Mouse (Mus musculus): ENCODE results near the gene Papss2. TPM values are rescaled to one million over a fixed set of nuclear protein-coding genes. Genes with fewer than 3 reads are reported as not detected.
A peak's percentile ranks its signal among the peaks of the same experiment; 100 is the strongest.

The Papss2 gene
- polyA plus RNA-seq, 1 experiment from 2014 or later, result 26.6 TPM

GRCm38 (mm10) chr19:32712588-32713042, 117.0 kb downstream of the Papss2 start:
- H3K27me3 ChIP-seq (replicated peaks; ENCODE audit: control insufficient read depth, insufficient read depth, low read length), result no peaks in the 10 kb centered on the region
- H3K4me2 ChIP-seq (ENCODE audit: low read depth, low read length), result peak overlapping the region; percentile 73
- peak overlapping the region; percentile 84 for H3K9ac ChIP-seq (ENCODE audit: low read depth, low read length)
- DNase-seq (ENCODE audit: low spot score) (peak; percentile 88), ATAC-seq (ENCODE audit: low read depth) (peak; percentile 92)
- peak overlapping the region; percentile 71 for H3K27ac ChIP-seq (replicated peaks; ENCODE audit: low read depth, low read length)
- no peaks in the 10 kb centered on the region for H3K36me3 ChIP-seq (ENCODE audit: control insufficient read depth, insufficient read depth, low read length)
- 0 out of 2 replicates have a peak, but pooled peaks cover 3% of the 10 kb centered on the region for H3K4me1 ChIP-seq (ENCODE audit: control insufficient read depth, insufficient read depth, low read length)
- H3K4me3 ChIP-seq (ENCODE audit: low read depth, low read length), result peak overlapping the region; percentile 82
- WGBS, result under 1% methylated on average over 11 of the region's 11 CpGs
- H3K9me3 ChIP-seq (ENCODE audit: control insufficient read depth, low read length), result no peaks in the 10 kb centered on the region

- Histone ChIP-seq H3K4me3 (ENCODE audit: low read depth, low read length) (no peak overlapping the region), H3K27me3 (replicated peaks; ENCODE audit: control insufficient read depth, insufficient read depth, low read length) (no peaks in the 10 kb centered on the region), H3K9ac (ENCODE audit: low read depth, low read length) (no peak overlapping the region), H3K9me3 (ENCODE audit: control insufficient read depth, low read length) (no peaks in the 10 kb centered on the region), H3K36me3 (ENCODE audit: control insufficient read depth, insufficient read depth, low read length) (no peaks in the 10 kb centered on the region), H3K4me2 (ENCODE audit: low read depth, low read length) (no peak overlapping the region), H3K27ac (replicated peaks; ENCODE audit: low read depth, low read length) (no peak overlapping the region), H3K4me1 (ENCODE audit: control insufficient read depth, insufficient read depth, low read length) (0 out of 2 replicates have a peak, but pooled peaks cover 3% of the 10 kb centered on the region)
- DNase-seq (ENCODE audit: low spot score) (no peak), ATAC-seq (ENCODE audit: low read depth) (no peak)
- WGBS, result 79% methylated on average over 3 of the region's 3 CpGs
These were observed 117.9 kb downstream of the Papss2 start for GRCm38 (mm10) chr19:32713471-32713870.

GRCm38 (mm10) chr19:32715201-32715600, 119.6 kb downstream of the Papss2 start:
- 5% methylated on average over 3 of the region's 3 CpGs for WGBS

GRCm38 (mm10) chr19:32715681-32716080, 120.1 kb downstream of the Papss2 start:
- Histone ChIP-seq H3K36me3 (ENCODE audit: control insufficient read depth, insufficient read depth, low read length) (no peaks in the 10 kb centered on the region), H3K27ac (replicated peaks; ENCODE audit: low read depth, low read length) (no peak overlapping the region), H3K4me2 (ENCODE audit: low read depth, low read length) (no peak overlapping the region), H3K4me1 (ENCODE audit: control insufficient read depth, insufficient read depth, low read length) (0 out of 2 replicates have a peak, but pooled peaks cover 3% of the 10 kb centered on the region), H3K9ac (ENCODE audit: low read depth, low read length) (no peak overlapping the region), H3K9me3 (ENCODE audit: control insufficient read depth, low read length) (no peaks in the 10 kb centered on the region), H3K27me3 (replicated peaks; ENCODE audit: control insufficient read depth, insufficient read depth, low read length) (no peaks in the 10 kb centered on the region), H3K4me3 (ENCODE audit: low read depth, low read length) (no peak overlapping the region)
- ATAC-seq (ENCODE audit: low read depth) (no peak), DNase-seq (ENCODE audit: low spot score) (no peak)

More at GRCm38 (mm10) chr19:32715201-32715600, 119.6 kb downstream of the Papss2 start:
- no peak overlapping the region for H3K4me3 ChIP-seq (ENCODE audit: low read depth, low read length)
- no peaks in the 10 kb centered on the region for H3K36me3 ChIP-seq (ENCODE audit: control insufficient read depth, insufficient read depth, low read length)
- no peaks in the 10 kb centered on the region for H3K27me3 ChIP-seq (replicated peaks; ENCODE audit: control insufficient read depth, insufficient read depth, low read length)
- ATAC-seq (ENCODE audit: low read depth) (no peak), DNase-seq (ENCODE audit: low spot score) (peak; percentile 76)
- H3K9ac ChIP-seq (ENCODE audit: low read depth, low read length), result no peak overlapping the region
- H3K27ac ChIP-seq (replicated peaks; ENCODE audit: low read depth, low read length), result no peak overlapping the region
- H3K9me3 ChIP-seq (ENCODE audit: control insufficient read depth, low read length), result no peaks in the 10 kb centered on the region
- 0 out of 2 replicates have a peak, but pooled peaks cover 3% of the 10 kb centered on the region for H3K4me1 ChIP-seq (ENCODE audit: control insufficient read depth, insufficient read depth, low read length)
- no peak overlapping the region for H3K4me2 ChIP-seq (ENCODE audit: low read depth, low read length)

Other genes with a start within 250 kb of the Papss2 start
- 29.7 and 31.3 TPM in 2 replicates for gene Sgms1, start 206.1 kb upstream of the Papss2 start, polyA plus RNA-seq (2014; fragmentation: Nextera tagmentation; extraction: Ambion mirVana)
- gene Rpl9-ps6, start 129.2 kb upstream of the Papss2 start, polyA plus RNA-seq (2014; fragmentation: Nextera tagmentation; extraction: Ambion mirVana), result 151 and 180 TPM in 2 replicates
- 61.7 and 64.3 TPM in 2 replicates for gene Minpp1, start 110.0 kb upstream of the Papss2 start, polyA plus RNA-seq (2014; fragmentation: Nextera tagmentation; extraction: Ambion mirVana)
- 64.1 and 66.5 TPM in 2 replicates for gene Atad1, start 144.0 kb downstream of the Papss2 start, polyA plus RNA-seq (2014; fragmentation: Nextera tagmentation; extraction: Ambion mirVana)
- gene Pten, start 161.7 kb downstream of the Papss2 start, polyA plus RNA-seq (2014; fragmentation: Nextera tagmentation; extraction: Ambion mirVana), result 12.6 and 15.5 TPM in 2 replicates